Mouse (Mus musculus): ENCODE results near the gene Litaf.

Litaf gene

DNA sequence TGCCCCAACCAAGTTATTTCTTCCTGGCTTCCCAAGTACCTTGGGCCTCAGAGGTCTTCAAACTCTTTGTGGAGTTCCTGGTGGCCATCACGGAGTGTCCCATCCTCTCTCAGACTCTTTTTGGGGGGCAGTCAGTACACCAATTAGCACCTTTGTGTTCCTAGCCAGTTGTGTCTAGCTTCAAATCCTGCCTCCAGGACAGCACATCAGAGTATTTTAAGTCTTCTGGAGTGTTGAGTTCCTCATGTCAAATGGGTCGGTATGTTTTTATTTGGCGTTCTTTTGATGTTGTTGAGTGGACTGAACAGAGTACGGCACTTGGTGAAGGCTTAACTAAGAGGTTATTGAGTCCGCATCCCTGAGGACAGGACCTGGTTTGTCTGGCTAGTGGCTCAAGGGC, 526 bp downstream of the Litaf start:
- DNase-seq, result peak; percentile 34

DNA sequence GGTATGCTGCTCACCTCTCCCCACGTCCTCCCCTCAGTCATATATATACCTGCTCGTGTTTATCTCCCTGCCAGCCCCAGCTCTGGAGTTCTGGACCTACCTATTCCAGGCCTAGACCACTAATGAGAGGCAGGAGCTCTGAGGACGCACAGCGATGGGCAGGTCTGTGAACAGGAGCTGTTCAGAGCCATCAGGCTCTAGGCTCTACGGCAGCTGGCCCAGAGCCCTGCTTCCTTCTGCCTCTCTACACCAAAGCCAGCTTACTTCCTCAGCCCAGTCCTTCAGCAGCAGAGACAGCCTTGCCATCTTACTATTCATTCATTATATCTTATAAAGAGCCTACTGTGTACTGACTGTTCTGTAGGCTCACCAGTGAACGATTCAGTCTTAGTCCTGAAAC, 1.2 kb downstream of the Litaf start:
- peak; percentile 20 for DNase-seq

DNA sequence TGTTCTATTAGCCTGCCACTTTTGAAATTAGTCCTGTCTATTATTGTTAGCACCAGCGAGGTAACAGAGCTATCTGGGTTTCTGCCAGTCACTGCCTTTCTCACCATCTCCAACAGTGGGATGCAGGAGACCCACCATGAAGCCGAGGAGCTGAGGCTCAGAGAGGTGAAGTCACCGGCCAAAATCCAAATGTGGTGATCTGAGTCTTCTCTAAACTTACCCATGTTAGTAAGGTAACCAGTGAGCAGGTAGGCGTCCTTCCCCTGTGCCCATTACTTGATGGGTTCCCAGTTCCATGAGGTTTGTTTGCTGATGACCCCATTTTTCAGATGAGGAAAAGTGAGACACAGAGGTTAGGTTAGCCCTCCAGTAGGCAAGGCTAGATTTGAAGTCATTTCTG, 1.6 kb downstream of the Litaf start:
- DNase-seq, result peak; percentile 27

DNA sequence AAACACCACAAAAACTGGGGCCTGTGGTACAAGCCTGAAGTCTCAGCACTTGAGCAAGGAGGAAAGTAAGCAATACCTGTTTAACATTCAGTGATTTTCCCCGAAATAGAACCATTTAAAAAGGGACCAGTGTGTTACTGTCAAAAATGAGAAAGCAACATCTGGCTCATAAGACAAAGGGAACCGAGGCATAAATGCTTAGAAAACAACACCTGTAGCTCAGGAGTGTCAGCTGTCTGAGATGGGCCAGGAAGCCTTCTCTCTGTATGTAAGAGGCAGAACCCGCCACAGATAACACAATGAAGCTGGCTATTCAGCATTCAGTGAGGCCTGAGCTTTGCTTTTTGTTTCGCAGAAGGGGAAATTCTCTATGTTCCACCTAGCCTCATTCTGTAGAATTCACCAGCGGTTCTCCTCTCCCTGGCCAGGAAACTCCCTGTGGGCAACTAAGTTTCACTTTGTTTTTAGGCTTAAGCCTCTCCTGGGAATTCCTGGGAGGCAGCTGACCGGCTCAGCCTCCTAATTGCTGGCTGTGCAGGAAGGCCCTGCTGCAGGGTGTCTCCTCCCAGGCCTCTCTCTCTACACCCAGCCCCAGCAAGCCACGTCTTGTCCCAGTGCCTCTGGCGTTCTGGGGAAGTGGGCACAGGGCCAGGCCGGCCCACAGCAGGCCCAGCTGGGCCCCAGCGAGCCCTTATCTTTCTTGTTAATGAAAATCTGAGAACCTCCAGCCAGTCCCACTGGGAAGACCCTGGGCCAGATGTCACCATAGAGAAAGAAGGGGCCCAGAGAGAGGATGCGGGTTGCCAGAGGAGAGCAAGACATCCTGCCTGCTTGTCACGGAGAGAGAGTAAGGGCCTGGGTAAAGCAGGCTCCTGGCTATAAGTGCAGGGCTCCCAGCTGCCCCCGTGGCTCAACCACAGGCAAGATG, 2.9 kb downstream of the Litaf start:
- peak; percentile 48 for DNase-seq

DNA sequence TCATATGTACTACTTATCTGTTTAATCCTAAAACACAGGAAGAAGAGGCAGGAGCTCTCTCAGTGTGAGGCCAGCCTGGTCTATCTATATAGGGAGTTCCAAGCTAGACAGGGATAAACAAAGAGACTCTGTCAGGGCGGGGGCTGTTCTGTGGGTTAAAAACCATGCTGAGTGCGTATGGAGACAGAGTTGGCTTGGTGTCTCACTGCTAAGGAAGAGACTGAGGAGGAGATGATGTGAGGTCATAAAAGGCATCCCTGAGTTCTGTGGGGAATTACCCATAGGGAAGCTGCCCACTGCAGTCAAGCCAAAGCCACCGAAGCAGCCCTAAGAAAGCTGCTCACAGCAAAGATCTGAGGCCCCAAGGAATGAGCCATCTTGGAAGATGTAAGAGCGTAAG, 5.3 kb downstream of the Litaf start, which contains the start of gene Snn:
Gene Snn, plus strand, starts transcription at position 301 of the 400 bp plus-strand sequence.
- no peak for DNase-seq

DNA sequence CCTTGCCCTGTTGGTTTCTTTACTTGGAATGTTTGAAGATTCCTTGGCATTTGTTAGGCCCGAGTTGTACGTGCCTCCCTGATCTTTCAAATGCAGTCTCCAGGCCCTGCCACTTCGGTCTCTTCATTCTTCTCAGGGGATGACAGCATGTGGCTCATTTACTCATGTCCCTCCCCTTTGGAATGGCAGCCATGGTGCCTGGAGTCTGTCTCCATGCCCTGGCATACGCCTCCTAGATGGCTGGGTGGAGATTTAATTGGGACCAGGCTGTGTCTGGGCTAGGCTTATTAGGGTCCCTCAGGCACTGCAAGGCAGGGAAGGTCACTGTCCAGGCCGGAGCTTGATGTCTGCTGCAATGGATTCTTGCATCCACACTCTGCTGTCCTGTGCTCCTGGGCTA, 10.0 kb downstream of the Litaf start:
- no peak for DNase-seq

DNA sequence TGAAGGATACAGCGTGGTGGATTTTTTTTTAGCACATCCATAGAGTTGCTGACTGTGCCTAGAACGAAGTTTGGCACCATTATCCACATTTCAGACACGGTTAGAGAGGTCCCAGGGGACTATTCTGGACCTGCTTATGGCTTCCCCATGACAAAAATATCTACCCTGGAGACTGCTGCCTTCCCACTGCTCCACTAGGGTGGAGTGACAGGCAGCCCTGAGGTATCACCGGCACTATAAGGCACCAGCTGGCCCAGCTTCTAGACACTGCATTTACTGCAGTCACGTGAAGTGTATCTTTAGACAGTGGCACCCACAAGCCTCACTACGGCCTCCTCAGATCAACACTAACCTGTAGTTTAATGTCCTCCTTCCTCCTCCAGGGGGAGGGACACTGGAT, 11.1 kb downstream of the Litaf start:
- no peak for DNase-seq

DNA sequence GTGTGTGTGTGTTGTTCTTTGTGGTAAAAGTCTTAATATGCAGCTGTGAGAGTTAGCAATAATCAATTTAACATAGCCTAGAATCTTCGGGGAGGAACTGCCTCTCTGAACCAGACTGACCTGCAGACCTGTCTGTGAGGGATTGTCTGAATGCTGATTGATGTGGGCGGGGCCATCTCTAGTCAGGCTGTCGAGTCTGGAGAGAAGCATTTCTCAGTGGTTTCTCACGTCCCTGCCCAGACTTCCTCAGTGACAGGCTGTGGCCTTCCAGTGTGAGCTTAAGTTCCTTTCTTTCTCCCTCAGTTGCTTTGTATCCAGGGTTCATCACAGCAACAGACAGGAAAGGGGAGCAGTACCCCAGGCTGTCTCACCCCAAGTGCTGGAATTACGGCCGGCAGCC, 11.5 kb downstream of the Litaf start:
- DNase-seq, result no peak

DNA sequence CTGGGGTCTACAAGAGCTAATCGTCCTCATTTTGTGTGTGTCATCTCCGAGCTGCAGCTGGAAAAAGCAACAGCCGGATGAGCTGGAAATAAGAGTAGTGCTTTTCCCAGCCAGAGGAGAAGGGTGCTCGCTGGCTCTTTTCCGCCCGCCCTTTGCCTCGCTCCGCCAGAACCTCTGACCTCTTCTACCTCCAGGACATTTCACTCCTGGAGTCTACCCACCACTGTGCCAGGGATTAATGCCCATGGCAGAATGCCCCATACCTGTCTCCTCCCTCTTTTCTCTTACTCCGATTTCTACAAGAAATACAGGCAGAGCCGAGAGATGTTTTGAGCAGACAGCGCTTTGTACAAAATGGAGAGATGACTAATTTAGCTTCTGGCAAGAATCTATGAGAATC, 14.8 kb downstream of the Litaf start:
- no peak for DNase-seq

DNA sequence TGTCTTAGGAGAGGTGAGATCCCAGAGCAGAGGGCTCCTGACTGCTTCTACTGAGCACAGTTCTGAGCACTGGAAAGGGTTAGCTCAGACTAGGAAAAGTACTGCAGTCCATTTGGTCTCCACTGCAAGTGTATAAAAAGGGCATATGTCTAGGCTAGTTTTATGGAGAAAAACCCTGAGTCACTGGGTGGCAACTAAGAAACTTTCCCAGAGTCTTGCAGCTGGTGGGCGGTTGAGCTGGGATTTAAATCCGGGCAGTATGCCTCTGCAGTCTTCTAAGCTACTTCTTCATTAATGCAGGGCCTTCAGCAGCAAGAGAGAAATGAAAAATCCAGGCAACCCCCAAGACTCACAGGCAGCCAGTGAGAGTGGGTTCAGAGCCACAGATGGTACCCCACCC, 15.7 kb downstream of the Litaf start:
- DNase-seq, result no peak

DNA sequence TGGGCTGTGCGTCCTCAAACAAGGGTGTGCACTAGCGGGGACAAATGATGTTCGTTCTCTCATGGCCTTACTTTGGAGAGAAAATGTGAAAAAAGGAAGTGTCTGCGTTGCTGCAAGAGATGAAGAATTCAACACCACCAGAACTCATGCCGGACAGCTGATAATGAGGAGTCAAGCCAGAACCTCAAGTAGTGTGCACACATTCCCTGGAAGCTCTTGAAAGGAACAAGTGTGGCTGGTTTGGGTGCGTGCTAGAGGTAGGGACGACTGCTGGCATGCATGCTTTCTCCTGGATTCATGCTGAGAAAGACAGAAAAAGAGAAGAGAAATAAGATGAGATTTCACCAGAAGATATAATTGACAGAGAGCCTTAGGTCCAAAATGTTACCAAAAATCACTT, 18.8 kb downstream of the Litaf start:
- no peak for DNase-seq

DNA sequence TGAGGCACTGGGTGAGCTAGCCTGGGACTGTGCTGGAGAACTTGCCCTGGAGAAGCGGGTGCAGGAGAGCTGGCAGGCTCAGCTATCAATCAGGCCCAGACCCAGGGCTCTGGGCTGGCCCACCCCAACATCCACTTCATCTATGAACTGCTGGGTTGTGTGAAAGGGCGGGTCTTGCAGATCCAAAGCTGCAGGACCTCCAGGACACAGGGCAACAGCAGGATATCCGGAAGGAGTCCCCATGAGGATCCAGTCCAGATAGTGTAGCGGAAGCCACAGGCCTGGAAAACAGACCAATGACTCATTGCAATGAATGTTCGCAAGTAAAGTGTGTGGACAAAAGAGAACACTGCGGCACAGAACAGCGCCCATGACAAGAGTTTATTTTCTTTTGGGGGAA, 19.5 kb downstream of the Litaf start:
- DNase-seq, result no peak

DNA sequence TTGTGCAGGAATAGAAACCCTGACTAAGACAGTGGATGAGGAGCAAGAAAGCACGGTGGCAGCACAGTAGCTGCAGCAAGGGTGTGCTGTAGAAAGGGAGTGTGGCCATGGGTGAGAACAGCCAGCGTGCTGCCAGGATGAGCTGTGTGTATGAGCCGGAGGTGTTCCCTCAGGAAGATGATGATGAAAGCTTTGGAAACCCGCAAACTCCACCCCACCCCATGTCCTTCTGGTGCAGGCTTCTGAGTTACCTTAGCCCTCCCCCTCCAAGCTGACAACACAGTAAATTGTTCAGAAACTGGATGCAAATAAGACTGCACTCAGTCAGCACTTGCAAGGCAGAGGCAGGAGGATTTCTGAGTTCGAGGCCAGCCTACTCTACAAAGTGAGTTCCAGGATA, 22.7 kb downstream of the Litaf start:
- no peak for DNase-seq

DNA sequence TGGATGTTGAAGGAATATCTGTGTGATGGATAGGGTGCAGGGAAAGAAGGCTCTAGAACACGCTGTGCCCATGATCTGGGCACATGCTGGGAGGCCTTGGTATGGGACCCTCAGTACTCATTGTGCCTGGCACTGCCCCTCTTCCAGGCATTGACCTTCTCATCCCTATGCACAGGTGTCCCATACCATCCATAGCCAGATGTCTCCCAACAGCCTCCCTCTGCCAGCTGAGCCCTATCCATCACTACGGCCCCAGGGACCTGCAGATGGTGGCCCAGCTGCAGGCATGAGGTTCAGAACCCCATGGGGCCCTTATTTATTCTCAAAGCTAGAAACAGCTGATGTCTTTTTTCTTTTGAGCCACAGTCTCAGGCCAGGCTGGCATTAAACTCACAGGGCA, 25.4 kb downstream of the Litaf start:
- DNase-seq, result no peak

DNA sequence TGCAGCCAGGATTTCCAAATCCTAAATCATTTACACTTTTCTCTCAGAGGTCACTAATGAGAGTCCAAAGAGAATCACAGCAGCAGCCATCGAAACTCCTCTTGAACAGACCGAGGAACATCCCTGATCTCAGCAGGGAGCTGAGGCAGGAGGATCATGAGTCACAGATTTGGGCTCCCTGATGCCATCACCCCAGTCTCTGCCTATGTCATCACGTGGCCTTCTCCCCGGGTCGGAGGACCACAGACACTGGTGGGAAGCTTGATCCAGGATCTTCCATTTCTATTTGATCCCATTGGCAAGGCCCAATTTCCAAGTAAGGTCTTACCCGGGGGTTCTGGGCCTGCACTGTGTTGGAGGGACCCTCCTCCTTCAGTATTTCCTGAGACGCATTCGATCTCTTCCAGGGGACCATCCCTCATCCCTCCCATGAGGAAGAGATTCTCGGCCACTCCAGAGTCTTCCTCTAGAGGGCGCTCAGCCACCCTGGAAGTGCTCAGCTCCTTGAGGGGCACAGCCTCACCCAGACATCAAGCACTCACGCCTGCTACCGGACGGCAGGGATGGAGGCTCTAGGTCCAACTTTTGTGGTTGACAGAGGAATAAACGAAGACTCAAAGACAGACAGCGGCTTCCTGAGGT, 30.0 kb downstream of the Litaf start:
- peak; percentile 74 for DNase-seq

DNA sequence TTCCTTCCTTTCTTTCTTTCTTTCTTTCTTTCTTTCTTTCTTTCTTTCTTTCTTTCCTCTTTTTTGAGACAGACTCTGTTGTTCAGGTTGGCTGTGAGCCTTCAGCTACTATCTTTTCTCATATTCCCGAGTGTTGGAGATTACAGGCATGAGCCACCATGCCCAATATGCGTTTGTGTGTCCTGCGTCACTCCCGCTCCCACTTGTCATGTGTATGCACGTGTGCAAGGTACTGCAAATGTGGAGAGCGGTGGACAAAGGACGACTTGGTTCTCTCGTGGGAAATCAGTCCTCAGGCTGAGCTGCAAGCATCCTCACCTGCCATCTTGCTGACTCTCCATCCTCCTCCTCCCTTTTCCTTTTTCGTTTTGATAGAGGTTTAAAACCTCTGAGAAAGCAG, 30.7 kb downstream of the Litaf start:
- no peak for DNase-seq

DNA sequence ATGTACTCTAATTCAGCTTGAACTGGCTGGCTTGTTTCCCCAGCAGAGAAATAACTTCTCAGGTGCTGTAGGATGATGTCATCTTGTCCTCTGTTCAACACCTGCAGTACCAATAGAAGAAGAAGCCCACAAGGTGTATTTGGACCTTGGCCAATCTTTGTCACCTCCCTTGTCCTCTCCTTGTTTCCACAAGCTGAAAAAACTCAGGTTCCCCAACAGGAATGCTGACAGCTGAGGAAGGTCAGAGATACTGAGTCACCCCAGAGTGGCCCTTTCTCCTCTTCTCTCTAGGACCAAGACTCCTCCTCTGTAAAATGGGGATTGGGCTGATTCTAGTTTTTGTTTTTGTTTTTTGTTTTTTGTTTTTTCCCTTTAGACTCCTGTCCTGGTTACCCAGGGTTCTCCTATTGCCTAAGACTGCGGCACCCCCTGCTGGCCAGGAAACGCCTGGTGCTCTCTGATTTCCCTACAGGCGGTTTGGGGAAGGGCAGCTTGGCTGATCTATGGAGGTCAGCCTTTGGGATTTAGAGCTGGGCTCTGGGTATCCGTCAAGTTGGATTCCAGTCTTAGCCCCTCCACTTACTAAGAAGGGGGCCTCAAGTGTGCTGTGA, 31.7 kb downstream of the Litaf start:
- peak; percentile 63 for DNase-seq

DNA sequence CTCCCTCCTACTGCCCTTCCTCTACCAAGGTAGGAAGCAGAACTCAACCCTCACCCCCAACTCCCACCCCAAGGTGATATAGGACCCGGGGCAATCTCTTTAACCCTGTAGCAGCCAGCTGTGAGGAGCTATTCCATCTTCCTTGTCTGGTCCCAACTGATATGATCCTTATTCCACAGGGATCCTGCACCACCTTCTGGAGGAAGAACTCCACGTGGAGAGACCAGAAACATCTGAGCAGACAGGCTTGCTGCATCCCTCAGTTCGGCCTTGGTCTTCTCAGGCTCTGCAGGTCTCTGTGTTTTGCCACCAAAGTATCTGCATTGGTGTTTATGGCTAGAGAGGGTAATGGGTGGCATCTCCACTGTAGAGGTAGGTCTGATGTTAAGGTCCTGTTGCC, 34.6 kb downstream of the Litaf start:
- no peak for DNase-seq

DNA sequence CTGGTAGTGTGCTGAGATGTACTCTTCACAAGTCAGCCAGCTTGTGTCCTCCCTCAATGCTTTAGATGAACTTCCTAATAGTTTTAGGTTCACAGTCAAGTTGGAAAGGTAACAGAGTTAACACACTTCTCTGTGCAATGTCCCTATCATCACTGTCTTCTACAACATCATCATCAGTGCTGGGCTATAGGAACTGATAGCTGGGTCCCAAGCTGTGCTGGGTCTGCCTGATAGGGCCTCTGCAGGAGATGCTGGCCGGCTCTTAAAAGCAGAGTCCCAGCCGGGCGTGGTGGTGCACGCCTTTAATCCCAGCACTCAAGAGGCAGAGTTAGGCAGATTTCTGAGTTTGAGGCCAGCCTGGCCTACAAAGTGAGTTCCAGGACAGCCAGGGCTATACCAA, 35.1 kb downstream of the Litaf start:
- no peak for DNase-seq

DNA sequence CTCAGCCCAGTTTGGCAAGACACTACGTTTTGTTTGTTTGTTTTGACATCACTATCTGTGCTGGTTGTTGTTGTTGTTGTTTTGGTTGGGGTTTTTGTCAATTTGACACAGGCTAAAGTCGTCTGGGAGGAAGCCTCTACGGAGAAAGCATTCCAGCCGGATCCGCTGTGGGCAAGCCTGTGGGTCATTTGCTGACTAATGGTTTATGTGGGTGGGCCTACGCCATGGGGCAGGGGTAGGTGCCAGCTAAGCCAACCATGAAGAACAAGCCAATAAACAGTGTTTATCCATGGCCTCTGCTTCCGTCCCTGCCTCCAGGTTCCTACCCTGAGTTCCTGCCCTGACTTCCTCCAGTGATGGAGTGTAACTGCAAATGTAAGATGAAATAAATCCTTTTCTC, 37.8 kb downstream of the Litaf start:
- no peak for DNase-seq

DNA sequence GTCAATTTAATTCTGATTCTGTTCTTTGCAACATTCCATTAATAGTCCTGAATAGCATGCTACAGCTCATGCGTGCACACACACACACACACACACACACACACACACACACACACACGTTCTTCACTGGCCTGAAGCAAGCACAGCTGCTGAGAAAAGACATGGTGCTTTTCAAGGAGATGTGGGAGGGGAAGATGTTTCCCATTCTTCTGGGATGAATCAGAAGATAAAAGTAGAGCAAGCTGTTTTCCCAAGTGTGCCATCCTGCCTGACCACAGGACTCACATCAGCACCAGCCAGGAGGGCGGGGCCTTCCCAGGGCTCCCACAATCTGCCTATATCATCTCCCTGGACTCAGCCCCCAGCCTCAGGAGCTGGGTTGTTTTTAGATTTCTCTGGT, 41.1 kb downstream of the Litaf start:
- DNase-seq, result no peak

DNA sequence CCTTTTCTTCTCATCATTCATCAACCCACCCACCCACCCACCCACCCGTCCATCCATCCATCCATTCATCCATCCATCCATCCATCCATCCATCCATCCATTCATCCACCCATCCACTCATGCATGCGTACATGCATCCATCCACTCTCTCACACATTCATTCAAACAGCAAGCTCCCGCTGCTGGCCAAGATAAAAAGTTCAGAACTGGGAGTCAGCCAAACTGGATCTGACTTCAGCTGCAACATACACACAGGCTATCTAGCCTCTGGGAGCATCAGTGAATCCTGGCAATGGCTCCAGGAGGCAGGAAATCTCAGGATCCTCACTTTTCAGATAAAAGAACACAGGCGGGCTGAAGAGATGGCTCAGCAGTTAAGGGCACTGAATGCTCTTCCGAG, 42.3 kb downstream of the Litaf start:
- no peak for DNase-seq

DNA sequence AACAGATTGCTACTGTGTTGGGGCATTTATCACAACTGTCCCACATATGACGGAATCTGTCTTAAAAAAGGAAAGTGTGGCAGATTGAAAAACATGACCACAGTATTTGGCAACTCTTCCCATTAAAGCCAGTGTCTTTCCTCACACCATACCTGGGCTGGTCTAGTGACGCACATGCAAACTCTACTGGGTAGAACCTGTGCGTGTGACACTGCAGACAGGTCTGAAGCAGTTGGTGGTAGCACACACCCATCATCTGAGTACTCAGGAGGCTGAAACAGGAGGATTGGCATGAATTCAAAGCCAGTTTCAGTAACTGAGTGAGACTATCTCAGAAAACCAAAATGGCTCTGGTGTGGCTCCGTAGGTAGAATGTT, 43.9 kb downstream of the Litaf start:
- DNase-seq, result no peak

Data from cerebellum, adult 9-11 months (tissue).